Mouse (Mus musculus): ENCODE data around the gene Lrrc75b. TPM values are rescaled to one million over a fixed set of nuclear protein-coding genes. Genes with fewer than 3 reads are reported as not detected.

Gene Lrrc75b
- polyA plus RNA-seq, 1 experiment, result 1.9 TPM

GRCm38 (mm10) chr10:75504234-75505129 is 55.6 kb downstream of the Lrrc75b start:
- Histone ChIP-seq H3K4me3 (ENCODE audit: low read depth, low read length) (no peak overlapping the region), H3K36me3 (ENCODE audit: control insufficient read depth, insufficient read depth, low read length) (peaks cover 32% of the 10 kb centered on the region), H3K4me1 (ENCODE audit: control insufficient read depth, insufficient read depth, insufficient read length, low read length) (peaks cover 12% of the 10 kb centered on the region), H3K27me3 (ENCODE audit: control insufficient read depth, insufficient read depth, low read length) (no peaks in the 10 kb centered on the region), H3K27ac (ENCODE audit: insufficient read depth, low read depth, low read length) (peak overlapping the region; percentile 83)
- WGBS, result 70% methylated on average over 8 of the region's 8 CpGs
- TF ChIP-seq CTCF (IDR thresholded peaks at IDR 0.05; ENCODE audit: extremely low read depth, insufficient read length, insufficient replicate concordance, low read depth, low read length), result no peak

- H3K4me1 ChIP-seq (ENCODE audit: control insufficient read depth, insufficient read depth, insufficient read length, low read length), result peaks cover 12% of the 10 kb centered on the region
- peaks cover 24% of the 10 kb centered on the region for H3K36me3 ChIP-seq (ENCODE audit: control insufficient read depth, insufficient read depth, low read length)
- WGBS, result 89% methylated on average over 7 of the region's 7 CpGs
- TF ChIP-seq CTCF (IDR thresholded peaks at IDR 0.05; ENCODE audit: extremely low read depth, insufficient read length, insufficient replicate concordance, low read depth, low read length), result no peak
- TF ChIP-seq POLR2A (IDR thresholded peaks at IDR 0.05; ENCODE audit: low read depth, low read length), result no peak
- no peak overlapping the region for H3K4me3 ChIP-seq (ENCODE audit: low read depth, low read length)
- no peaks in the 10 kb centered on the region for H3K27me3 ChIP-seq (ENCODE audit: control insufficient read depth, insufficient read depth, low read length)
- no peak overlapping the region for H3K27ac ChIP-seq (ENCODE audit: insufficient read depth, low read depth, low read length)
Observed at GRCm38 (mm10) chr10:75503692-75504091, 56.4 kb downstream of the Lrrc75b start.

DNA sequence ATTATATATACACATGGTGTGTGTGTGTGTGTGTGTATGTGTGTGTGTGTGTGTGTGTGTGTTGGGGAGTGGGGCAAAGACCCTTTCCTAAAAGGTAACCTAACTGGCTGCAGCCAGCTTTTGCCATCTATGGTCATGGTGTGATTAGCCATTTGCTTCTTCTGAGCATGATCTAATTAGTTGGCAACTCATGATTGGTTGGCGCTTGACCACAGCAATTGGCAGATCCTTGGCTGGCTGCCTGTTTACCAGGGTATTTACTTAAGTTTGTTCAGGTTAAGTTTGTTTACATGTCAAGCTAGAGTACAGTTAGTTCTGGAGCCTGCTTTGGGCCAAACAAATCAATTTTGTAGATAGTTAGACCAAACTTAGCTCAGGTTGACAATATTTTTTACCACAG is 58.5 kb downstream of the Lrrc75b start:
- TF ChIP-seq POLR2A (IDR thresholded peaks at IDR 0.05; ENCODE audit: low read depth, low read length) (no peak), CTCF (IDR thresholded peaks at IDR 0.05; ENCODE audit: extremely low read depth, insufficient read length, insufficient replicate concordance, low read depth, low read length) (no peak)

GRCm38 (mm10) chr10:75500345-75500744 is 59.8 kb downstream of the Lrrc75b start:
- peak overlapping the region; percentile 75 for H3K27ac ChIP-seq (ENCODE audit: insufficient read depth, low read depth, low read length)
- WGBS, result 20% methylated on average over 7 of the region's 7 CpGs
- H3K27me3 ChIP-seq (ENCODE audit: control insufficient read depth, insufficient read depth, low read length), result no peaks in the 10 kb centered on the region
- no peak overlapping the region for H3K4me3 ChIP-seq (ENCODE audit: low read depth, low read length)
- peaks cover 2% of the 10 kb centered on the region; the same call in 1 of the 2 replicates for H3K36me3 ChIP-seq (ENCODE audit: control insufficient read depth, insufficient read depth, low read length)
- TF ChIP-seq CTCF (IDR thresholded peaks at IDR 0.05; ENCODE audit: extremely low read depth, insufficient read length, insufficient replicate concordance, low read depth, low read length) (no peak), POLR2A (IDR thresholded peaks at IDR 0.05; ENCODE audit: low read depth, low read length) (no peak)
- H3K4me1 ChIP-seq (ENCODE audit: control insufficient read depth, insufficient read depth, insufficient read length, low read length), result peaks cover 12% of the 10 kb centered on the region

More for the DNA sequence above, 58.5 kb downstream of the Lrrc75b start:
- peaks cover 12% of the 10 kb centered on the region for H3K4me1 ChIP-seq (ENCODE audit: control insufficient read depth, insufficient read depth, insufficient read length, low read length)
- no peaks in the 10 kb centered on the region for H3K27me3 ChIP-seq (ENCODE audit: control insufficient read depth, insufficient read depth, low read length)
- no peak overlapping the region for H3K27ac ChIP-seq (ENCODE audit: insufficient read depth, low read depth, low read length)
- H3K4me3 ChIP-seq (ENCODE audit: low read depth, low read length), result no peak overlapping the region
- peaks cover 5% of the 10 kb centered on the region for H3K36me3 ChIP-seq (ENCODE audit: control insufficient read depth, insufficient read depth, low read length)
- WGBS, result 92% methylated on average over 1 of the region's 1 CpGs

Other genes starting within 250 kb of the Lrrc75b start
- 2.5 and 7.5 TPM in 2 replicates for gene Adora2a, start 243.5 kb downstream of the Lrrc75b start, polyA plus RNA-seq (2012; rRNA removed)
- gene Upb1, start 159.2 kb downstream of the Lrrc75b start, polyA plus RNA-seq (2012; rRNA removed), result 1.0 and 1.6 TPM in 2 replicates
- 5.2 and 7.4 TPM in 2 replicates for gene Snrpd3, start 42.8 kb downstream of the Lrrc75b start, polyA plus RNA-seq (2012; rRNA removed)
- gene Gucd1, start 42.4 kb downstream of the Lrrc75b start, polyA plus RNA-seq (2012; rRNA removed), result 111 and 261 TPM in 2 replicates
- gene Ggt1, start 1.3 kb upstream of the Lrrc75b start, polyA plus RNA-seq (2012; rRNA removed), result 454 and 722 TPM in 2 replicates
- 17.9 and 27.0 TPM in 2 replicates for gene Ggt5, start 29.0 kb upstream of the Lrrc75b start, polyA plus RNA-seq (2012; rRNA removed)
- 19.1 and 261 TPM in 2 replicates for gene Susd2, start 83.7 kb upstream of the Lrrc75b start, polyA plus RNA-seq (2012; rRNA removed)
- gene Cabin1, start 204.0 kb upstream of the Lrrc75b start, polyA plus RNA-seq (2012; rRNA removed), result 25.0 and 39.0 TPM in 2 replicates
- gene Ddt, start 213.1 kb upstream of the Lrrc75b start, polyA plus RNA-seq (2012; rRNA removed), result 47.3 and 67.8 TPM in 2 replicates
- gene Gm20441, start 220.6 kb upstream of the Lrrc75b start, polyA plus RNA-seq (2012; rRNA removed), result not detected in 2 replicates
- 45.3 and 54.7 TPM in 2 replicates for gene Gstt3, start 221.1 kb upstream of the Lrrc75b start, polyA plus RNA-seq (2012; rRNA removed)
- 103 and 157 TPM in 2 replicates for gene Gstt1, start 238.3 kb upstream of the Lrrc75b start, polyA plus RNA-seq (2012; rRNA removed)

Data from small intestine, adult 2 months (tissue).